Mouse (Mus musculus): ENCODE results near the gene Tsc1.
A peak's percentile ranks its signal among the peaks of the same experiment; 100 is the strongest.

Gene Tsc1

GRCm38 (mm10) chr2:28640461-28641424 is at the start of gene Tsc1:
TSS of gene Tsc1 (plus strand) at chr2:28641228.
- DNase-seq: peak; percentile 89 to 94

- no peak for DNase-seq
These were observed 49.5 kb upstream of the Tsc1 start for GRCm38 (mm10) chr2:28591479-28591878.

DNA sequence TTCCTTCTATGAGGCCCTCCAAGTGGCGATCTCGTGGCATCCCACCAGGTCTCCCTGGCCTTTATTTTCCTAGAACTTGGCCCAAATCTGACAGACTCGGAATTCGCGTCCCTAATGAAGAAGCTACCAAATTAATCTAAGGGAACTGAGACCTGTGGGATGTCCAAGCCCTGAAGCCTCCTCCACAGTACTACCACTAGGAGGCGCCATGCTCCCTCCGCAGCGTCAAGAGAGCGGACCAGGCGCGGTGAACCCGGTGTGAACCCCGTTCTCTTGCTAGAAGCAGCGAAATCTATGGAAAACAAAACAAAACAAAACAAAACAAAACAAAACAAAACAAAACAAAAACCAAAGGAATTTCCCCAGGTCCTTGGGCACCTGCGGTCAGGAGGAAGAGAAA is 48.2 kb upstream of the Tsc1 start:
- peak; percentile 46 to 69 for DNase-seq

GRCm38 (mm10) chr2:28596021-28596420 is 45.0 kb upstream of the Tsc1 start:
- DNase-seq: no peak

GRCm38 (mm10) chr2:28596998-28597397 is 44.0 kb upstream of the Tsc1 start:
- no peak for DNase-seq

- DNase-seq: no peak
These were observed 43.1 kb upstream of the Tsc1 start for GRCm38 (mm10) chr2:28597733-28598547.

DNA sequence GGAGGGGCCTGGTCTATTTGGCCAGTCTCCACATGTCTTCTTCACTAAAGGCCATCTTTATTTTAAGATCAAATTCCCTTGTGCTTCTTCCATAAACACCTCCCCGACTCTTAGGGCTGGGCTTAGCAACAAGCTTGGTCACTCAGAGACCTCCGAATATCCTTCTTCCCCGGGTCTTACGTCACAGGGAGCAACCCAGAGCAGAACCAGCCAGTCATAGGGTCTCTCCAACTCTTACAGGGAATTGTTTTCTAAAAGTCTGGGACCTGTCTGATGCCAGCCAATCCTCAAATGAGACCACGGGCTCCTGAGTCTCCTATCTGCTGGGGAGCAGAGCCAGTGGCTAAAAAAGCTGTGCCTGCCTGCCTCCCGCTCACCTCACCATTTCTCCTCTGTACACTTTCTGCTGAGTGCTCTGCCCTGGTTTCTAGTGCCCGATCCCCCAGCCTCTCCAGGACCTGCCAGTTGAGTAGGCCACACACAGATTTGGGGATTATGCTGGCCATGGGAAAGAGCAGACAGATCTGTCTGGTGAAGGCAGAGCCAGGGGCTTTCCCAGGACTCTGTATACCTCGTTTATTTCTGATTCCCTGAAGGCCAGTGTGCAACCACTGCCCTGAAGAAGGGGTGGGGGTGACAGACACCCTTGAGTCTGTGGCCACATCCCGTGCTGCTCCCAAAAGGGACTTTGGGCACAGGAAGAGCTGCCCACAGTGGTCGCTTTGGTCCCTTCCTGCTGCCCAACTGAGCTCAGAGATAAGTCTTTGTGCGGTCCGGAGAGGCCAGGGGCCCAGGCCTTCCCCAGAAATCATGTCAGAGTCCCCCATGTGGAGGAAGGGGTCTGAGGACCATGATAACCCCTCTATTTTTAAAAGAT is 42.1 kb upstream of the Tsc1 start:
- no peak for DNase-seq

DNA sequence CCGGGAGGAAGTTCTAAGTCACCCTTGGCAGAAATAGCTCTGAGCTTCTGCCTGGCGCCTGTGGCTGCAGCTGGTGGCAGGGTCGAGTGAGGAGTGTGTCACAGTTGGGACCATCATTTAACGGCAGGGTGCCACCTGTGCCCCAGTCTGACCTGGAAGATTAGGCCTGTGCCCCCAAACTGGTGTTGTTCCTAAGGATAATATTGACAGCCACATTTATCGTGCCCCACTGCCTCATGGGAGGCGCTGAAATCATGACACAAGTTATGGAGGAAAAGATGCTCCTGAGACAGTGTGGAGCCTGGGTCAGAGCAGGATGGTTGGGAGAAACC is 41.5 kb upstream of the Tsc1 start:
- DNase-seq: no peak

GRCm38 (mm10) chr2:28601720-28602590 is 39.1 kb upstream of the Tsc1 start:
- no peak for DNase-seq

DNA sequence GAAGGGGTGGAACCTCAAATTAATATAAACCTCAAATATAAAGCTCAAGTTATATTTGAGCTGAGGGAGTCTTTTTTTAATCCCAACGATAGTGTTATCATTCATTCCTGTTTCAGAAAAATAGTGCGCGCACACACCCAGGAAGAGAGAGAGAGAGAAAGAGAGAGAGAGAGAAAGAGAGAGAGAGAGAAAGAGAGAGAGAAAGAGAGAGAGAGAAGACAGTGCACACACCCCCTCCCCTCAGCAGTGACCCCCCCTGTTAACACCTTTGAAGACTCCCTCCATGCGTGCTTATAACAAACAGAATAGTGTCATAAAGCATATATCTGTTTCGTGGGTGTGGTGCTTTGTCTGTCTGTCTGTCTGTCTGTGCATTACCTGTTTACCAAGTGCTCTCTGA is 37.5 kb upstream of the Tsc1 start:
- no peak for DNase-seq

DNA sequence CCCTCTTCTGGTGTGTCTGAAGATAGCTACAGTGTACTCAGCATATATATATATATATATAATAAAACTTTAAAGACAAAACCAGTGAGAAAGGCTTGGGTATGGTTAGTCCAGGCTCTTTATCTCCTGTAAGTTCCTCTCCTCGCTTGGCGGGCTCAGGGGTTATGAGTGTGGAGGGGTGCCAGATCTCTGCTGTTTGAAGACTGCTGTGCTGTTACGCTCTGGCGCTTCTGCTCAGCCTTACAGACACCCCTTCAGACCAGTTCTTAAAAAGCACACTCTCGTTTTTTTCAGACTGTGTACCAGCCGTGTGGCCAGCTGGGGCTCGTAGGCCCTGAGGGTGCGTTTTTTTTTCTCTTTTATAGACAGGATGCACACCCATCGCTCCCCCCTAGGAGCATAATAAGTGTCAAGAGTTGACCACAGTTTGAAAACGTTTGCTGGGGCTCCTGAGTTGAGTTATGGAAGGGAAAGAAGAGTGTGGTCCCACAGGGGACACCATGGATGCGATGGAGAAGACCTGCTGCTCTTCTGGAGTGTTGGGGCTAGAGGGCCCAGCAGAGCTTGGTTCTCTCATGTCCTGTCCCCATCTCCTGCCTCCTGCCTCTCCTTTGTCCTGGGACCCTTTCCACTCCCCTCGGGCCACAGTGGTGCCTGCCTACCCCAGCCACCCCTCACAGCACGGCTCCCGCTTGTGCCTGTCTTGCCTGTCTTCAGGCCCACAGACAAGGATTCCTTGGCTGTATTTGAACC is 35.1 kb upstream of the Tsc1 start:
- no peak for DNase-seq

DNA sequence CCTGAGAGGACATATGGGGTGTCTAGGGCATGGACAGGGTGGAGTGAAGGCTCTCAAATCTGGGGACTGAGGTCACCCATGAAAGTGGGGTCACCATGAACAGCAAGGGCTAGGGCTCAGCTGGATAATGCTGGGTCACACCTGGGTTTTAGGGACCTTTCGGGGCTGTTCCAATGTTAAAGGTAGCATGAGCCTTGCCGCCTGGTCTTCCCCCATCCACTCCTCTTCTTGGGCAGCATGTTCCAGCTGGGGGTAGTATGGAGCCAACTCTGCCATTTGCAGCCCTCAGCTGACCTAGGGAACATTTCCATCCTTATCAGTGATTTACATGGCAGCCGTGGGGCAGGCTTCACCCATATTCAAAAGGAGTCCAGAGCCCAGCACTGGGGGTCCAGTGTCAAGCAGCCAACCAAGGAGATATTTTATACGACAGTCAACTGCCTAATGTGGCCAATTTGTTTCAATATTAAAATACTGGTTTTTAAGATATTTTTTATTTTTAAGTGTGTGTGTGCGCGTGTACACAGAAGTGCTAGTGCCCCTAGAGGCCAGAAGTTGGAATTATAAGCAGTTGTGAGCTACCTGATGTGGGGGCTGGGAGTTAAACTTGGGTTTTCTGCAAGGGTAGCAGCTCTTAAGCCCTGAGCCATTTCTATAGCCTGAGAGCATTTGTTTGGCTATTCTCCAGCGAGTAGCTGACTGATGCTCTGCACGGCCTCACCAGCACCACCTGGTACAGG is 34.3 kb upstream of the Tsc1 start:
- no peak for DNase-seq

DNA sequence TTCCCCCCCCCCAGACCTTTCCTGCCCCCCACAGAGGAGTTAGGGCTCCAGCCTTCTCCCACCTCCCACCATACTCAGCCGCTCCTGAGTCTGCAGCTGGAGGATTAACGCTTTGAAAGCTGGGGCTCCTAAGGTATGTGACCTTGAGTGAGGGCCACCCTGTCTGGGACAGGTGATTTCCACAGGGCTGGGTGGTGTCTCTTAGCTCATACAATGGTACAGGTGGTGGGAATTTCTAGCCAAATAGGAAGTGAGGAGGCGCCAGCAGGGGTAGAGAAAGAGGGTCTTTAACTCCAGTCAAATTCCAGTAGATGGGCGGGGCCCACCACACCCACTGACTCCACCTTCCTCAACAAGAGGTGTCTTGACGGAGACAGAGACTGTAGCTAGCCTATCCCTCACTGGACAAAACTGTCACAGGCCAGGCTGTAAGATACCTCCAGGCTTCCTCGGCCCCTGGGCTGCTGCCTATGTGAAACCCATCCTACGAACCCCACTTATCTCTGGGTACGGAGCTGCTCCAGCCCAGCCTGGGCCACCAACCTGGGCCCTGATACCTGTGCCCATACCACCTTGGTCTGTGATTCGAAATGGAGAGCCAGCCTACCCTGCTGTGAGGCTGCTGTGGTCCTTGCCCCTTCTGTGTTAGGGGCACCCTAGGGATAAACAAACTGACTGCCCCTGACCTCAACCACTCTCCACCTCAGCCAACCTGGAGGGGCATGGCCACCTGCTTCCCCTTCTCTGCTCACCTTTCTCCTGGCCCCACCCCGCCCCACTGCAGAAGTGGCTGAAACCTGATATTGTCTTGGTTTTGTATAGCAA is 33.5 kb upstream of the Tsc1 start:
- DNase-seq: no peak

- no peak for DNase-seq
These were observed 31.2 kb upstream of the Tsc1 start for GRCm38 (mm10) chr2:28609851-28610250.

DNA sequence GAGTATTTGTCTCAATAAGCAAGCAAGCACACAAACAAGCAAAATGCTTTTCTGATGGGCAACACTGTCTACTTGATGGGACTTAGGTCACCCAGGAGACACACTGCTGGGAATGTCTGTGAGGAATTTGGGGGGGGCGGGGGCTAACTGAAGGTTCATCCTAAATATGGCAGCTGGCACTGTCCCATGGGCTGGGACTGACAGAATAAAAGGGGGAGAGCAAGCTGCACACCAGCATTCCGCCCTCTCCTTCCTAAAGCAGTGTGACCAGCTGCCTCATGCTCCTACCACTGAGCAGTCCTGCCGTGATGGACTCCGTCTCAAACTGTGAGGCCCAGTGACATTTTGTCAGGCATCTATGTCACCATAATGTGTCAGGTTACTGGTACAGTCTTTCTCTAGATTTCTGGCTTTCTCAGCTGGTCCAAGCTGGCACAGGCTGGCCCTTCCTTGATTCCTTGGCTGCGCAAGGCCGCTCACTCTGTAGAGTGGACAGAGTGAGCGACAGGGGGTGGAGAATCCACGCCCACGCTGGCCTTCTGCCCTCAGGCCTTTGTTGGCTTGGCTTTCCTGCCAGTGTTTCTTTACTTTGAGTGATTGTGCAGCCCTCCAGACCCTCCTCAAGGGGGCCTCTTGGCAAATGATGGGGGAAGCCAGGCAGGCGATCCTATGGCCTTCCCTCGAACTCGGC is 30.2 kb upstream of the Tsc1 start:
- DNase-seq: no peak

DNA sequence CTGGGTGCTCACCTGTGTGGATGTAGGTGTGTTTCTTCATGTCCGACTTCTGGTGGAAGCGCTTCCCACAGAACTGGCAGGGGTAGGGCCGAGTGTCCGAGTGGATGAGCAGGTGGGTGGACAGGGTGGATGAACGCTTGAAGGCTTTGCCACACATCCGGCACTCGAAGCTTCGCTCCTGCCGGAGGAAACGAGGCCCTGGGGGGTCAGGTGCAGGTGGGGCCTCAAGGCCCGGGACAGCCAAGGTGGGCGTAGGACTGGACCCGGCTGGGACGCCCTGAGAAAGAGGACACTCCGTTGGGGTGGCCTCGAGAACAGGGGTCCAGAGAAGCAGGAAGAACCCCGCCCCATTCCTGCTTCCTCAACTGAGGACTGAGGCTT is 29.6 kb upstream of the Tsc1 start:
- no peak for DNase-seq

GRCm38 (mm10) chr2:28612436-28613063 is 28.5 kb upstream of the Tsc1 start:
- DNase-seq: no peak

DNA sequence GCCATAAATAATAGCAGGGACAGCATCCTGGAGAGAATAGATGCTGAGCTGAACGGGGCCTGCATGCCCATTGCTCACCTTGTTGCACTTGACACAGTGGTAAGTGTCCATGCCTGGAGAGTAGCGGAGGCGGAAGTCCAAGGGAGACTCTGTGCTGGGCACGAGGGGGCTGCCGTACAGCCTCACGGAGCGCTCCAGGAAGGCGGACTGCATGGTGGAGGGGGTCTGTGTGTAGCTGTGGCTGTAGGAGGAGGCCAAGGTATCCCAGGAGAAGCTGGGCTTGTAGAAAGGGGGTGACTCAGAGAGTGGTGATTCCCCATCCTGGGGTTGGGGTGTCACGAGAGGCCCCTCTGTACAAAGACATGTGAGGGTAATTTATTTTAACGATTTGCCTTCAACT is 27.4 kb upstream of the Tsc1 start:
- DNase-seq: no peak

All from spleen, adult 18-20 months (tissue).